Mouse (Mus musculus): ENCODE measurements around the gene Mpp1.
A peak's percentile ranks its signal among the peaks of the same experiment; 100 is the strongest.
"Not testable (repeated sequence)": the region's sequence is repeated elsewhere in the genome, so short reads cannot be mapped to it uniquely, and the experiment has no call there.

The Mpp1 gene

DNA sequence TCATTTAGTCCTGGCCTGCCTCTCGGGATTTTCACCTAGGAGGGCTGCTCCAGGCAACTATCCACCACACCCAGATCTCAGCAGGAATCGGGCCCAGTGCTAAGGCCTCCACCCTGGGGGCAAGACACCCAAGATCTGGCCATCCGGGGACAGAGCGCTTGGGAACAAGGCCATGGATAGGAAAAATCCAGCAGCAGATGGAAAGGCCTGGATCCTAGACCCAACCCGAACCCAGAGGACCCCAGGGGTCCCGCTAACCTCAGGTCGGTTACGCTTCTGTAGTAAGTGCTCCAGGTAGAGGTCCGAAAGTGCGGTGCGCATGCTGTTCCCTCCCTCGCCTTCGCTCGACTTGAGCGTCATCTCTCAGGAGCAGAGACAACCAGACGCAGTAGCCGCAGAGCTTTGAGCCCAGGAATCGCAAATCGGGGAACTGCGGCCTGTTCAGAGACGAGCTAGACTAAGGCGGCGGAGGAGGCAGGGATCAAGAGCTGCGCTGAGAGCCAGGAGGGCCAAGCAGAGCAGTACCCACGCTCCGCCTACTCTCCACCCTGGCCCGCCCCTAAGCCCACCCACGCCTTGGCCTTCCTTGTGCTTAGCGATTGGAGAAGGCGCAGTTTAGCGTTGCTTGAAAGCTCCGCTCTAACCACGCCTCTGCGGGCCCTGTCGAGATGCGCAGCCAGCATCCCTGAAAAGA lies at the start of gene Mpp1:
TSS of gene Mpp1 (minus strand) at position 550 of the 694 bp plus-strand sequence.
- peak; percentile 72 for DNase-seq (ENCODE audit: low read depth, low spot score)

DNA sequence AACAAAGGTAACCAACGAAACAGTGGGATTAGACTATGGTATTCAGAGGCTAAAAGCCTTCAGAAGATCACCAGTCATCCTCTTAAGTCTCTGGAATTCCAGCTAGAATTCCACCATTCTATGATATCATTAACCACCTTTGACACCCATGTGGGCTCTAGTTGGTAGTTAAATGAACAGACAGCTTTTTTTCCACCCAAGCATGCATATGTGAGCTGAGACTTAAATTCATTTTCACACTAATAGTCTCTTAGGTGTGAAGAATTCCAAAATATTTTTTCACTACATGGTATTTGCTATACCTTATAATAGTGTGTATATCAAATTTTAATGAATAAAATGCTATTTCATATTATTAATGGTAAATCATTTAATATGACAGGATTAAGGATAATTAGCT lies 32.9 kb upstream of the Mpp1 start, which contains the start of gene Smim9:
TSS of gene Smim9 (minus strand) at position 101 of the 400 bp plus-strand sequence.
- DNase-seq (ENCODE audit: low read depth, low spot score), result no peak

DNA sequence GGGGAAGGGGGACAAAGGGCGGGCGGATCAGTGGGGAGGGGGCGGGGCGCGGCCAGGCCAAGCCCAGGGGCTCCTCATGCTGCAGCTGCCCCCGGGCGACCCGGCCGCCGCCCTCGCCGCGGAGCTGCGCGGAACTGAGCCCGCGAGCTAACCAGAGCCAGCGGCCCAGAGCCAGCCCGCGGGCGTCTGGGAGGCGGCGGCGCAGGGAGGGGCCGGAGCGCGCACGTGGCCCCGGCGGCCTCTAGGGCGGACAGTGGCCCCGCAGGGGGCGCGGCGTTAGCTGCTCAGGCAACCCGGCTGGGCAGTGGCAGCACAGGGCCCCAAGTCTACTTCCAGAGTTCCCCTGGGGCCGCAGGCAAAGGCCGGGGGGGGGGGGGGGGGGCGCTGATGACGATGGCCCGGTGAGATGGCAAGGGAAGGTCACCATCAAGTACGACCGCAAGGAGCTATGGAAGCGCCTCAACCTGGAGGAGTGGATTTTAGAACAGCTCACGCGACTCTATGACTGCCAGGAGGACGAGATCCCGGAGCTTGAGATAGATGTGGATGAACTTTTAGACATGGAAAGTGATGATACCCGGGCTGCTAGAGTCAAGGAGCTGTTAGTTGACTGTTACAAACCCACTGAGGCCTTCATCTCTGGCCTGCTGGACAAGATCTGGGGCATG lies 24.9 kb upstream of the Mpp1 start:
- DNase-seq (ENCODE audit: low read depth, low spot score), result peak; percentile 39

- DNase-seq (ENCODE audit: low read depth, low spot score), result no peak
Observed at GRCm38 (mm10) chrX:75152249-75152648, 21.4 kb upstream of the Mpp1 start.

GRCm38 (mm10) chrX:75150304-75150703 lies 19.5 kb upstream of the Mpp1 start:
- no peak for DNase-seq (ENCODE audit: low read depth, low spot score)

DNA sequence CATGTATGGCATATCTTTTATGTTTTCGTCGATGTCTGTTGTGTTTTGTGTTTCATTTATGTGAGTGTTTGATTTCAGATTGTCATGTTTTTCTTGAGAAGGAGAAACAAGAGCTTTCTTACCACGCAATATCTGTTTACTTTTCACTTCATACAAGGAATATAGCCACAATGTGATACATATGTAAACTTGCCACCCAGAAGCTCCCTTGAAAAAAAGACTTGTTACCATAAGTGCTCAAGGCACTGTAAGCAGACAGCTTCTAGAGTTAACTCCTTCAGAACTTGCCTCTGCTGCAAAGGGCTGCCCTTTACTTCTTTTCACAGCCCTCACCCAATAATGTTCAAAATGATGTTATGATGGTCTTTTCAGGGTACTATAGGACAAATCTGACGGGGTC lies 17.6 kb upstream of the Mpp1 start:
- DNase-seq (ENCODE audit: low read depth, low spot score), result no peak

DNA sequence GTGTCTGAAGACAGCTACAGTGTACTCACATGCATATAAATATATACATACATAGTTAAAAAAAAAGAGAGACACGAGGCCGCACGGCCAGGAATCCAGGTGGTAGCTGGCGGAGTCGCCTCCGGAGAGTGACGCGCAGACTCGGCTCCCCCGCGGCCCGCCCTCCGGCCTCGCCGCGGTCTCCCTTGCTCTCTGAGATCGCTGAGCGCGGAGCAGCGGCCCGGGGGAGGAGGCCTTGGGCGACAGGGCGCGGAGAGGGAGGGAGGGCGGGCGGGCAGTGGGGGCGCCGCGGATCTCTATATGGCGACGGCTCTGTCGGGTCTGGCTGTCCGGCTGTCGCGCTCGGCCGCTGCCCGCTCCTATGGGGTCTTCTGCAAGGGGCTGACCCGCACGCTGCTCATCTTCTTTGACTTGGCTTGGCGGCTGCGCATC lies 12.3 kb upstream of the Mpp1 start:
- not testable (repeated sequence) for DNase-seq (ENCODE audit: low read depth, low spot score)

DNA sequence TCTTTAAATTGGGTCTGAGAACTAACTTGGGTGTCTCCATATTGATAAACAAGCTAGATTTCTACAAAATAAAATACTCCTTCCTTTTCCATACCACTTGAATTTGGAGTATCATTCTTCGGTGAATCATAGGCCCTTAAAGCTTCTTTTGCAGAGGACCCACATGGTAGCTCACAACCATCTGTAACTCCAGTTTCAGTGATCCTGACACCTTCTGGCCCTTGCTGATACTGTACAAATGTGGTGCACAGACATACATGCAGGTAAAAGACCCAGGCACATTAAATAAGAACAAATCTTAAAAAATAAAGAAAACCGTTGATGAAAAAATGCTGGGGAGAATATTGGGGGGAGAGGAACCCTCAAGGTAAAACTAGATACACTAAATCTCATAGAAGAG lies 7.4 kb upstream of the Mpp1 start:
- DNase-seq (ENCODE audit: low read depth, low spot score), result no peak

GRCm38 (mm10) chrX:75137729-75138128 lies 6.9 kb upstream of the Mpp1 start:
- no peak for DNase-seq (ENCODE audit: low read depth, low spot score)

- no peak for DNase-seq (ENCODE audit: low read depth, low spot score)
Observed at GRCm38 (mm10) chrX:75136938-75137337, 6.1 kb upstream of the Mpp1 start.

GRCm38 (mm10) chrX:75129474-75129873 lies 1.3 kb downstream of the Mpp1 start:
- peak; percentile 4 for DNase-seq (ENCODE audit: low read depth, low spot score)

DNA sequence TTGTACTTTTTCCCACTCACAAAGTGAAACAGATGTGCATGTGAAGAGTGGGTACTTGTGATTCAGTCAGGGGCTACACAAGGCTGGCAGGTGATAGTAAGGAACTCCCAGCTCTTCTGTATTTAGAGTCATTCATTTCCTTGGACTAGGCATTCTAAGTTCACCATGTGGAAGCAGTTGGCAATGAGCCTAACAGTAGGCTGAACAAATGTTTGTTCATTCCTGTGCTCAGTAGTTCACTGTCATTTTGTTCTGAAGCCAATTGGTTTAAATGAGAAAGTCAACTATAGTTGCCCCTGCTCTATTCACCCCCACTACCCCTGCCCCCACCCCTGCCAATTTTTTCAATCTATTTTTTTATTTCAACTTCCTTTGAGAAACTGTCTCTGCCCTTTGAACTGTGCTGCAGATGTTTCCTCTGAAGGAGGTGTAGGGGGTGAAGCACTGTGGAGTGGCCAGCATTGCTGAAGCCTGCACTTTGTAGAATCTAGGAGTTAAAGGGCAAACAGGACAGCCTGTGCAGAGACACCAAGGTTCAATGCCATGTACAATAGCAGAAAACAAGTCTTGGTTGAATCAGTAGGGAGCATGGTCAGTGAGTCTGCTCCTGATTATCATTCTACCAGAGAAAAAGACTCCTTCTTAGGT lies 2.4 kb downstream of the Mpp1 start:
- peak; percentile 7 for DNase-seq (ENCODE audit: low read depth, low spot score)

- no peak for DNase-seq (ENCODE audit: low read depth, low spot score)
Observed at GRCm38 (mm10) chrX:75126893-75127292, 3.9 kb downstream of the Mpp1 start.

DNA sequence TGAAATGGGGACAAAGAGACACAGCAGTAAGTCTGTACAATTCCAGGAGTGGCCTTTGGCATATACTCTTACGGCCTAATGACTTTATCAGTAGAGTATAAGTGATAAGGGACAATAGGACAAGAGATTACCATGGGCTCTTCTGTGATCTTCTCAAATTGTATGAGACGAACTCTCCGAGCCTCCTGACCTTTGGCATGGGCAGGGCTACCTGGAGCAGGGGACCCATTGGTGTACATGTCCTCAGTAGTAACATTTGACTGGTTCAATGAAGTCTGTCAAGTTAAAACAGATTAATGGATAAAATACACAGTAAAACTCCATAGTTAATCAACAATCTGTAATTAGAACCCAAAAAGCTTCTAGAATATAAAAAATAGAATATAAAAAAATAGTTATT lies 5.2 kb downstream of the Mpp1 start:
- no peak for DNase-seq (ENCODE audit: low read depth, low spot score)

- DNase-seq (ENCODE audit: low read depth, low spot score), result no peak
Observed at GRCm38 (mm10) chrX:75115550-75115949, 15.3 kb downstream of the Mpp1 start.

- DNase-seq (ENCODE audit: low read depth, low spot score), result no peak
Observed at GRCm38 (mm10) chrX:75102293-75102692, 28.5 kb downstream of the Mpp1 start.

GRCm38 (mm10) chrX:75098799-75099198 lies 32.0 kb downstream of the Mpp1 start:
- DNase-seq (ENCODE audit: low read depth, low spot score), result no peak

DNA sequence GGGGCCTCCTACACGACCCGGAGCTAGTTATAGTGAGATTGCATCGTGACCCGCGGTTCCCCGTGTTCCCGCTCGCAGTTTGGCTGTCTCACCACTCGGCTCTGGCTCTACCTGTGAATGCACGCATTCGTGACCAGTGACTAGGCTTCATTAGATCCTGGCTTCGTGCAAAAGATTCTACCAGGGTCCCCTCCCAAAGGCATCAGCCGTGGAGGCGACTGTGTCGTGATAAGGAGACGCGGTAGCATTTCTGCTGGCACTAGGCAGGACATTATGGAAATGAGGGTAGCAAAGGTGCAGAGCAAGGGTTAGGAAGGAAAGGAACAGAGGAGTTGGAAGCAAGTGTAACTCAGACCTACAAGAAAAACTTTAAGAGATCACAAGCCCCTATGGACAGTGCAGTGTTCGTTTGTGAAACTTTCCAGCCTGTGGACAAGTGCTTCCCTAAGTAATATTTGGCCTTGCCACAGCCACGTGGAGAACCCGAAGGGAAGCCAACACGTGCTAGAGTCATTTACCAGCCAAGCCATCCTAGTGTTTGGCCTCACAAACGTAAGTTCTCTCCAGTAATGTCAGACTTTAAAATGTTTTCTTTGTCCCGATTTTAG lies 34.5 kb downstream of the Mpp1 start:
- no peak for DNase-seq (ENCODE audit: low read depth, low spot score)

DNA sequence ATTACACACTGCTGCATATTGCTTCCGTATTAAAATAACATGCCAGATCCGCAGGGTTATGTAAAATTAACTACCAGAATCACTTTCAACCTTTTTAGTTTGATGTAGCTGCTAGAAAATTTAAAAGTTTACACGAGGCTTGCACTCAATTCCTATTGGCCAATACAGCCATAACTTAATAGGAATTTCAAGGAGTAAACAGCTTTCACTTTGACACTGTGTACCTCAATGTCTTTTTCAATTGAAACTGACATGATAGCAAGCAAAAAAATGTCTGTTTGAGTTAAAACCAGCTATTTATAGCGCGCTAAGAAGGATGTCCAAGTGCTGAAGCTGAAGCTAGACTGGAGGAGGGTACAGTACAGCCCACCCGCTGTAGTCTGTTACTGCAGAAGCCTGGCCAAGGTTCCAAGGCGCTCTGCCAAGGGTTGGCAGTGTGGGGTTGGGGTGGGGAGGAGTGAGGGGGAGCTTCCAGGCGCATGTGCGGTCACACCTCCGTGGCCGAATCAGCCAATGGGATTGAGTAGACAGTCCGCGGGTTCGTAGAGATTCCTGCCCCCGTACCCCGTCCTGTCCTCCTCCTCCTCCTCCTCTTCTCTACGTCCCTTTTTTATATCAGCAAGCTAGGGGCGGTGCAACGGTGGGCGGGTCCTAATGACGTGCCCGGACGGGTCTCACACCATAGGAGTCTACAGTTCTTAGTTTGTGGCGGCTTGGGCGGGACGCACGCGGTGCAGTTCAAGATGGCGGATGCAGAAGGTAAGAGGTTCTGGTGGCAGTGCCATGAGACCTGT lies 35.2 kb downstream of the Mpp1 start, which contains the start of gene Dkc1:
TSS of gene Dkc1 (plus strand) at position 486 of the 794 bp plus-strand sequence.
- peak; percentile 94 for DNase-seq (ENCODE audit: low read depth, low spot score)

- no peak for DNase-seq (ENCODE audit: low read depth, low spot score)
Observed at GRCm38 (mm10) chrX:75085654-75086053, 45.2 kb downstream of the Mpp1 start.

DNA sequence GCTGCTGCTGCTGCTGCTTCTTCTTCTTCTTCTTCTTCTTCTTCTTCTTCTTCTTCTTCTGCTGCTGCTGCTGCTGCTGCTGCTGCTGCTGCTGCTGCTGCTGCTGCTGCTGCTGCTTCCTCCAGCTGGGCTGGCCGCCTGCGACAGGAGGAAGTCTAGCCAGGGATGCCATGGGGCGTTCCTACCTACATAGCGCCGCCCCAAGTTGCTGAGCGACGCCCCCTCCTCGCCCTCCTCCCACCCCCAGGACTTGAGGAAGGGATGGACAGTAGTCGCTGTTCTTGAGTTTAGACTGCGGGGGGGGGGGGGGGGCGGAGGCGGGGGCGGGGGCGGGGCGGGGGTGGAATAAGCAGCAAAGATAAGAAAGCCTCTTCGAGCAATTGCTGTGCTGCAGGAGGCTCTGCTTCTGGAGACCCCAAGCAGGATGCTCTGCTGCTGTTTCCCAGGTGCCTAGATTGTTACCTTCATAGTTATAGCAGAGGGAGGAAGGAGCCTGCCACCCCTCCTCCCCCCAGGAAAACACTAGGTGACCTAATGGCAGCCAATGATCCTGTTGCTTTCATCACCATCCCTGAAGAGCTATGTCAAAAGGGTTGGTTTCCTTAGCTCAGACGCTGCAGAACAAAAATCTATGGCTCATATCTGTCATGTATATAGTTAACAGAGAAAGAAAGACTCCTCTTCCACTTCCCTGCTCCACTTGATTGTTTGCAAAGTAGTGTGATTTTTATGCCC lies 45.9 kb downstream of the Mpp1 start, which contains the start of gene Gab3:
TSS of gene Gab3 (minus strand) at position 685 of the 735 bp plus-strand sequence.
- DNase-seq (ENCODE audit: low read depth, low spot score), result peak; percentile 40
